Mouse (Mus musculus): Measurements from ENCODE around the gene Zbtb4. TPM values are rescaled to one million over a fixed set of nuclear protein-coding genes. Genes with fewer than 3 reads are reported as not detected.

The Zbtb4 gene
- total RNA-seq, 2 experiments from 2014 or later = 82.0 to 83.5 TPM

DNA sequence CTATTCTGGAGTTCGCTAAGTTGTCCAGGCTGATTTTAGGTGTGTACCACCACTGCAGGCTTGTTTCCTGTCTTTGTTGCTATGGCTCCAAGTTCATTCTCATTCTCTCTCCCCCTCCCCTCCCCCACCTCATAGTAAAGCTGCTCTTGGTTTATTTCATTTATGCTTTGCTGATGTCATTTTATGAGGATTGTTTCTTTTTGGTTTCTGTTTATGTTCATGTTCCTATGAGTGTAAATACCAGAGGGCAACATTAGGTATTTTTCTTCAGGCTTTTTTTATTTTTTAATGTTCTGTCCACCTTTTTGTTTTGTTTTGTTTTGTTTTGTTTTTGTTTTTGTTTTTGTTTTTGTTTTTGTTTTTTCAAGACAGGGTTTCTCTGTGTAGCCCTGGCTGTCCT is 3.8 kb upstream of the Zbtb4 start, which contains the start of gene Slc35g3:
Slc35g3 (minus strand) TSS at position 101 of the 400 bp plus-strand sequence.
- no peak for DNase-seq (ENCODE audit: low spot score in 2 of 2)

DNA sequence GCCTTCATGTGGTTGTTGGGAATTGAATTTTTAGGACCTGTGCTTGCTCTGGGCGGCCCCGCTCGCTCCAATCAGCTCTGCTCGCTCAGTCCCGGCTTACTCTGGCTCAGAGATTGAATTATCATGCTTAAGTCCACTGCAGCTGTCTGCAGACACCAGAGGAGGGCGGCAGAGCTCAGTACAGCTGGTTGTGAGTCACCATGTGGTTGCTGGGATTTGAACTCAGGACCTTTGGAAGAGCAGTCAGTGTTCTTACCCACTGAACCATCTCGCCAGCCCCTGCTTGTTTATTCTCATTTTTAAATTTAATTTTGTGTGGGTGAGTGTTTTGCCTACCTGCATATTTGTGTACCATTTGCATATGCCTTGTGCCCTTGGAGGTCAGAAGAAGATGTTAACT is 2.2 kb upstream of the Zbtb4 start:
- DNase-seq (ENCODE audit: low spot score in 2 of 2) = no peak

DNA sequence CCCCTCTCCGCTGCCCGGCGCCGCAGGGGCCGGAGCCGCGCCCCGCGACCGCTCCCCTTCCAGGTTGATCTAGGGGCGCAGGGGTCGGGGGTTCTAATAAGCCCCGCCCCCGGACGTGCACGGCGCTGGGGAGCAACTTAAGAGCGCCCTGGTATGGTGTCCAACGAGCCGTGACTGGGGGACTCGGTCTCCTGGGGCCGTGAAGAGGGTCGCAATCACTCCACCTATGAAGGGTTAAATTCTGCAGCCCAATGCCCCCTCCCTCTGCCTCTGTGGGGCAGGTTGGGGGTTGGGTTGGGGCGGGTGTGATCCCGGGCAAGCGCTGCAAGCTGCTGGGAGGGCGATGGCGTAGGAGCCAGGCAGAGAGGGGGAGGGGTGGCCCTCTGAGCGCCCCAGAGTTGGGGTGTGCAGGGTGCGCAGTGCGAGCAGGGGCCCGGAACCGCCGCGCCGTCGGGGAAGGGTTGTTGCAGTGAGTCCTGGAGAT is 456 bp downstream of the Zbtb4 start:
- DNase-seq (ENCODE audit: low spot score in 2 of 2) = peak; percentile 71 to 73

GRCm38 (mm10) chr11:69766872-69767624 is 1.3 kb downstream of the Zbtb4 start:
- no peak for DNase-seq (ENCODE audit: low spot score in 2 of 2)

DNA sequence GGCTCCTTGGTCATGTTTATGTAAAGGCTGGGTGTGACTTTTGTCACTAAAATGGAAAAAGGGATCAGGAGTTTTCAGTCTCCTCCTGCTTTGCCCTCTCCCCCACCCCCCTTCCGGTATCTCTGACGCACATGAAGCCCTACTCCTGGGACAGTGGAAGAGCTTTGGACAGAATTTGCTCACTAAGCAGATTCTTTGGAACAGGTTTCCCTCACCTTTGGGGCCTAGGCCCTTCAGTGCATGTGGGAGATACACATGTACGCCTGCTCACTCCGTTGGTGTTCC is 1.9 kb downstream of the Zbtb4 start:
- no peak for DNase-seq (ENCODE audit: low spot score in 2 of 2)

DNA sequence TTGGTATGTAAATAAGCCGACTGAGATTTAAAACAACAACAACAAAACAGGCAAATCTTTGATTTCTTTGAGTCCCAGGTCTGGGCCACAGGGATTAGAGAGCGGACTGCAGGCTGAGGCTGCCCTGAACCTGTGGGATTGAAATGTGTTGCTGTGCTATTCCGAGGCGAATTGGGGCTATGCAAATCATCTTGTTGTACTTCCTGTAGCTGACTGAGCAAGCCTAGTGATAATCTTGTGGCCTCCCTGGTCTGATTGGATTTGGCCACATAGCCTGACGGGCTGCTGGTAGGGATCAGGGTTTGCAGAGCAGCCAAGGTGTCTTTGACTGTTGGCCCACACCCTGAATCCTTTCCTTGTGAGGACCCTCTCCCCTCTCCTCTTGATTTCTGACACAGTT is 9.2 kb downstream of the Zbtb4 start:
- no peak for DNase-seq (ENCODE audit: low spot score in 2 of 2)

DNA sequence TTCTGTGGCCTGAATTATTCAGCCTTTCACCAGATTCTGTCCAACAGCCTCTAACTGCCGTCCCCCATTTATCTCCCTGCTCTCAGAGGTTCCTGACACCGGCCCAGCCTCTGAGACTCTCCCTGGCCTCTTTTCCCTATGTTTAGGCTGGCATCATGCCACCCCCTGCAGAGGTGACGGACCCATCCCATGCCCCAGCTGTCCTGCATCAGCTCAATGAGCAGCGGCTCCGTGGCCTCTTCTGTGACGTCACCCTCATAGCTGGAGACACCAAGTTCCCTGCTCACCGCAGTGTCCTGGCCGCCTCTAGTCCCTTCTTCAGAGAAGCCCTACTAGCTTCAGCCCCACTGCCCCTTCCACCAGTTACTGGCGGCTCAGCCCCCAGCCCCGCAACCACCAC is 10.0 kb downstream of the Zbtb4 start:
- no peak for DNase-seq (ENCODE audit: low spot score in 2 of 2)

DNA sequence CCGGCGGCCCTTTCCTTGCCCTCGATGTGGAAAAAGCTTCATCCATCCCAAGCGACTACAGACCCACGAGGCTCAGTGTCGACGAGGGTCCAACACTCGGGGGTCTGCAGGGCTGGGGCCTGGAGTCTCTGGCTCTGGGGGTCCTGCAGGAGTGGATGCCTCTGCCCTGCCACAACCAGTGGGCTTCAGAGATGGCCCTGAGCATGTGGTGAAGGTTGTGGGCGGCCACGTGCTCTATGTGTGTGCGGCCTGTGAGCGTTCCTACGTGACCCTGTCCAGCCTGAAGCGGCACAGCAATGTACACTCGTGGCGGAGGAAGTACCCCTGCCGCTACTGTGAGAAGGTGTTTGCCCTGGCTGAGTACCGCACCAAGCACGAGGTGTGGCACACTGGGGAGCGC is 10.8 kb downstream of the Zbtb4 start:
- no peak for DNase-seq (ENCODE audit: low spot score in 2 of 2)

DNA sequence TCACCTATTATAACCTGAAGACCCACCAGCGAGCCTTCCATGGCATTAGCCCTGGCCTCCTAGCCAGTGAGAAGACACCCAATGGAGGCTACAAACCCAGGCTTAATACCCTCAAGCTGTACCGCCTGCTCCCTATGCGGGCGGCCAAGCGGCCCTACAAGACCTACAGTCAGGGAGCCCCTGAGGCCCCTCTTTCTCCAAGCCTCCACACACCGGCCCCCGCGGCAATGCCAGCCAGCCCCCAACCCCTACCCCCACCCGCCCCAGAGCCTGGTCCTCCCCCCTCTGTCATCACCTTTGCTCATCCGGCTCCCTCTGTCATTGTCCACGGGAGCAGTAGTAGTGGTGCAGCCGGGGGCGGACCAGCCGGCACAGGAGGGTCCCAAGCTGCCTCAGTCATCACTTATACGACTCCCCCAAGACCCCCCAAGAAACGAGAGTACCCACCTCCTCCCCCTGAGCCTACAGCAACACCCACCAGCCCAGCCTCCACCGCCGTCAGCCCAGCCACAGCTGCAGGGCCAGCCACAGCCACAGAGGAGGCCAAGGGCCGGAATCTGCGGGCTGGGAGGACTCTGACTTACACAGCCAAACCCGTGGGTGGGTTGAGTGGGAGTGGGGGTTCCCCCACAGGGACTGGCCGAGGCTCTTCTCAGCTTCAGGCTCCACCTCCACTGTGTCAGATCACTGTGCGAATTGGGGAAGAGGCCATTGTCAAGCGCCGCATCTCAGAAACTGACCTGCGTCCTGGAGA is 12.0 kb downstream of the Zbtb4 start:
- no peak for DNase-seq (ENCODE audit: low spot score in 2 of 2)

DNA sequence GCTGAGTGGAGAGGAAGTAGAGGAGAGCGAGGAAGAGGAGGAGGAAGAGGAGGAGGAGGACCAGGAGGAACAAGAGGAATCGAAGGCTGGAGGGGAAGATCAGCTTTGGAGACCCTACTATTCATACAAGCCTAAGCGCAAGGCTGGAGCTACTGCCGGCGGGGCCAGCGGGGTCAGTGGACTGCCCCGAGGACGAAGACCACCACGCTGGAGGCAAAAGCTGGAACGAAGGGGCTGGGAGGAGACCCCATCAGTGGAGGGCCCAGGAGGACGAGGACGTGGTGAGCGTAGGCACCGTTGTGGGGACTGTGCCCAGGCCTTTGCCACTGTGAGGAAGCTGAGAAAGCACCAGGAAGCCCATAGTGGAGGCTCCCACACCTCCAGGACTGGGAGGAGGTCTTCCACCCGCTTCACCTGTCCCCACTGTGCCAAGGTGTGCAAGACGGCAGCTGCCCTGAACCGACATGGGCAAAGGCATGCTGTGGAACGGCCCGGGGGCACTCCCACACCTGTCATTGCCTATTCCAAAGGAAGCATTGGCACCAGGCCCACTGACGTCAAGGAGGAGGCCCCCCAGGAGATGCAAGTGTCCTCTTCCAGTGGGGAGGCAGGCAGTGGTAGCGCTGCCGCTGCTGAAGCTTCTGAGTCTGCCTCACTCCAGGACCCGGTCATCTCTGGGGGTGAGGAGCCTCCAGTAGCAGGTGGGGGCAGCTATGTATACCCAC is 12.7 kb downstream of the Zbtb4 start:
- no peak for DNase-seq (ENCODE audit: low spot score in 2 of 2)

DNA sequence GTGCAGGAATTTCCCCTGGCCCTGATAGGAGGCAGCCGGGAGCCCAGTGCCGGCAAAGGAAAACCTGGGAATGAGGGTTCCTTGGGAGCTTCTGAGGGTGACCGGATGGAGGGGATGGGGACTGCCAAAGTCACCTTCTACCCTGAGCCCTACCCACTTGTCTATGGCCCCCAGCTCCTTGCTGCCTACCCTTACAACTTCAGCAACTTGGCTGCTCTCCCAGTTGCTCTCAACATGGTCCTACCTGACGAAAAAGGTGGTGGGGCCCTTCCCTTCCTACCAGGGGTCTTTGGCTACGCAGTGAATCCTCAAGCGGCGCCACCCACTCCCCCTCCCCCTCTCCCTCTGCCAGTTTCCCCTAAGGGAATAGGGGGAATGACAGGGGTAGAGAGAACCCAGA is 13.3 kb downstream of the Zbtb4 start:
- DNase-seq (ENCODE audit: low spot score in 2 of 2) = no peak

DNA sequence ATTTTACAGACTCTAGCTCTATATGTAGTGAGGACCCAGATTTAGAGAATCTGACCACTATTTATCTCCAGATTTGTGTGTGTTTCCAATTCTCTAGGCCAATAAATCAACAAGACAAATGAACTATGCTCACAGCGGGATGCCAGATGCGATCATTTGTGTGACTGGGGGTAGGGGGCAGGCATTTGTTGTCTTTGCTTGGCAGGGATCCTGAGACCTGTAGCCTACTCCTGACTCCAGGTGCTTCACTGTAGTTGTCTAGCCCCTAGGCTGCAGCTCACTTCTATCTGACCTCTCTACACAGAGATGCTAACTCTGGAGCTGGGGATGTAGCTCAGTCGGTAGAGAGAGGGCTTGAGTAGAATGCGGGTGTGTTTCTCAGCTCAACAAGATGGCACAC is 16.1 kb downstream of the Zbtb4 start:
- DNase-seq (ENCODE audit: low spot score in 2 of 2) = no peak

DNA sequence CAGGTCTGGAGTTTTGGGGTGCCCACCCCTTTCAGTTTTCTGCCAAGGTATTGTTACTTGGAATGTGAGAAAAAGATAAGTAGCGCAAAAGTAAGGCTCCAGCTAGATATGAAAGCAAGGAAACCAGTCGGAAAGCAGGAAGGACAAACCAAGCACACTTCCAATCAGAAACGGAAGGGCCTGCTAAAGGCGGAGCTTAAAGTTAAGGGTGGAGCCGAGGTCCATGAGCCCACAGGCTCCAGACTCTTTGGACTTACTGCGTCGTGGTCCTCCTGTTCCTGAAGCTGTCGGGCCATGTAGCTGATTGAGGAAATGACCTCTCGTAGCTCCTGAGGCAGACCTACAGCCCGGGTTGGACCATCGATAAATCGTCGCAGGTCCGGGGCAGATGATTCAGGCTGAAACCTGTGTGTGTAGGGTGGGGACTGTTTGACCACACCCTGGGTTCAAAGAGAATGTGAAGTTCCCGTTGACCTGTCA is 19.1 kb downstream of the Zbtb4 start:
- DNase-seq (ENCODE audit: low spot score in 2 of 2) = no peak

DNA sequence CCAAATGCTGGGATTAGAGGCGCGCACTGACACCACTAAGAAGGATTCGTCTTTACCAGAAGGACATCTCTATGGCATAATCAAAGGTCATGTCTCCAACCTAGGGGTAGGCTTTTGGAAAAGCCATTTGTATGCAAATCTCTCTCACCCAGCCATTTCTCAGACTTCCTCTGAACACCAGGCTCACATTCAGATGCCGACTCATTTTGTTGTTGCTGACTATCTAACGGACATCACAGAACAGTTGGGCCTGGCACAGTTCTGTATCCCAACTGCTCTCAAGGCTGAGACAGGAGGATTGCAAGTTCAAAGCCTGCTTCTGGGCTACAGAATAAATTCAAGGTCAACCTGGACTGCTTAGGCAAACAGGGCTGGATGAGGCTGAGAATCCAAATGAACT is 21.6 kb downstream of the Zbtb4 start:
- no peak for DNase-seq (ENCODE audit: low spot score in 2 of 2)

DNA sequence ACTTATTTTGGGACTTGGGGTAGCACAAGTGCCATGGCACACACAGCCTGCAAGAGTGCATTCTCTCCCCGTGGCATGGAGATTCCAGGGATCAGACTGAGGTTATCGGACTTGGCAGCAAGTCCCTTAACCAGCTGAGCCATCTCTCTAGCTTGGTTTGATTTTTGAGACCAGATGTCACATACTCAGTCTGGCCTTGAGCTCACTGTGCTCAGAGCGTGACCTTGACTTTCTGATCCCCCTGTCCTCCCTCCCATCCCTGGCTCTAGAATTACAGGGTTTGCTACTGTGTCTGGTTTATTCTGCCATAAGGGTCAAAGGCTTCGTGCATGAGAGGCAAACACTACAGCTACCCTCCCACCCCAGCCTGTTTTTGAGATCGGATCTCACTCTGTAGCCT is 23.7 kb downstream of the Zbtb4 start:
- DNase-seq (ENCODE audit: low spot score in 2 of 2) = no peak

- no peak for DNase-seq (ENCODE audit: low spot score in 2 of 2)
These were observed 25.7 kb downstream of the Zbtb4 start for GRCm38 (mm10) chr11:69791420-69791819.

GRCm38 (mm10) chr11:69793429-69793828 is 27.7 kb downstream of the Zbtb4 start:
- DNase-seq (ENCODE audit: low spot score in 2 of 2) = no peak

DNA sequence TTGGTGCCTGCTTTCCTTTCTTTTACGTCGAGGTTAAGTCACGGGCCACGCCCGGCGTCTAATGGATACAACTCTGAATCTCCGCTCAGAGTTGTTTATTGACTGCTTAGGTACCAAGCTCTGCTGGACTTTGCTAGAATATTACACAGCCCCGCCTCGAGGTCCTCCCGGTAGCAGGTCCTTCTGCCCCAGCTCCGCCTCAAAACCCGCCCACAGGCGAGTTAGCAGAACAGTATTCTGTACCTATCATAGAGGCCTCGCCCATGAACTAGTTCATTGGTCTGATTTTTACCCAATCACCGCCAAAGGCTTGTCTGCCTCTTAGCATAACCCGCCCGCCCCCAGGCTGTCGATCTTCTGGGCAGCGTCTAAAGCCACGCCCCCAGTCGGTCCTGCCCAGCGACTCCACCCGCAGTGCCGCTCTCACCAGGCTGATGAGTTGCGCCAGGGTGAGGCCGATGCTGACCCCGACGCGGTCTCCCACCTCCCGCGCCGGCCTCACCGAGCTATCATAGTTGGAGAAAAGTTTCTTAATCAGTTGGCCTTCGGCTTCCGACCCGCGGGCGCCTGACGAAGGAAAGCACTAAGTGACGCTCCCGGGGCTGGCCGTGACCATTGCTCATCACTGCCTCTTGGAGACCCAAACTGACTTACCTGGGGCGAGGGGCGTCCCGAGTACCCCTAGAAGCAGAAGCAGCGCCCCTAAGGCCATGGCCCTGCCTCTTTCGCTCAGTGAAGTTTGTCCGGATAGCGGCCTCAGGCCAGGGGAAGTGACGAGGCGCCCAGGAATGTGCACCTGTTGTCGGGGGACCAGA is 29.7 kb downstream of the Zbtb4 start, which contains the start of gene Chrnb1:
Chrnb1 (minus strand) TSS at position 776 of the 815 bp plus-strand sequence.
- peak; percentile 78 to 95 for DNase-seq (ENCODE audit: low spot score in 2 of 2)

- DNase-seq (ENCODE audit: low spot score in 2 of 2) = no peak
These were observed 30.3 kb downstream of the Zbtb4 start for GRCm38 (mm10) chr11:69795983-69796435.

- no peak for DNase-seq (ENCODE audit: low spot score in 2 of 2)
These were observed 32.2 kb downstream of the Zbtb4 start for GRCm38 (mm10) chr11:69797924-69798323.

All from layer of hippocampus, postnatal 14 days (tissue).